Mouse (Mus musculus): ENCODE results near the gene Ankrd2. TPM values are rescaled to one million over a fixed set of nuclear protein-coding genes. Genes with fewer than 3 reads are reported as not detected.

Gene Ankrd2
- total and polyA plus RNA-seq, 3 experiments, result not detected

- H3K4me1 ChIP-seq (ENCODE audit: control insufficient read depth in 1 of 2, insufficient read depth in 2 of 2, low read length in 2 of 2), result peaks cover 2 to 3% of the 10 kb centered on the region in 2 experiments; a peak in 1 of 4 replicates
- no peaks in the 10 kb centered on the region for H3K9me3 ChIP-seq (replicated peaks; ENCODE audit: insufficient read depth, low read length)
- H3K27ac ChIP-seq (ENCODE audit: control insufficient read depth, low read depth, low read length), result peak overlapping the region; percentile 86
- H3K9ac ChIP-seq (ENCODE audit: control insufficient read depth, low read depth, low read length, poor library complexity, severe bottlenecking), result peak overlapping the region; percentile 56
- H3K4me3 ChIP-seq (ENCODE audit: control insufficient read depth in 1 of 2, insufficient read depth in 1 of 2, low read depth in 2 of 2, low read length in 2 of 2), result peak overlapping the region; percentile 42 to 70
- DNase-seq (ENCODE audit: low read depth, low spot score), result peak; percentile 96
- H3K36me3 ChIP-seq (ENCODE audit: control insufficient read depth in 1 of 2, insufficient read depth in 2 of 2, low read length in 2 of 2), result peaks cover 0 to 12% of the 10 kb centered on the region in 2 experiments; a peak in 2 of 4 replicates
- H3K27me3 ChIP-seq (ENCODE audit: control insufficient read depth in 1 of 2, insufficient read depth in 2 of 2, low read length in 2 of 2), result no peaks in the 10 kb centered on the region
- H3K79me2 ChIP-seq (ENCODE audit: control insufficient read depth, insufficient read depth, low read length, poor library complexity), result peaks cover 12% of the 10 kb centered on the region
- TF ChIP-seq GABPA (IDR thresholded peaks at IDR 0.05; ENCODE audit: low read depth, low read length) (no peak), ZNF384 (IDR thresholded peaks at IDR 0.05; ENCODE audit: low read depth, low read length) (no peak), JUND (IDR thresholded peaks at IDR 0.05; ENCODE audit: low read depth, low read length) (no peak), MAFK (IDR thresholded peaks at IDR 0.05; ENCODE audit: borderline replicate concordance, low read depth, low read length) (no peak), E2F4 (IDR thresholded peaks at IDR 0.05; ENCODE audit: borderline replicate concordance, low read depth, low read length) (no peak), TBP (IDR thresholded peaks at IDR 0.05; ENCODE audit: low read depth, low read length) (peak; percentile 78), NELFE (IDR thresholded peaks at IDR 0.05; ENCODE audit: low read depth, low read length) (peak; percentile 61), ZC3H11A (IDR thresholded peaks at IDR 0.05; ENCODE audit: low read depth, low read length) (no peak), CHD1 (IDR thresholded peaks at IDR 0.05; ENCODE audit: low read depth, low read length) (no peak), TAL1 (IDR thresholded peaks at IDR 0.05; ENCODE audit: low read length) (no peak), SMC3 (IDR thresholded peaks at IDR 0.05; ENCODE audit: low read depth, low read length) (no peak), TCF12 (IDR thresholded peaks at IDR 0.05; ENCODE audit: low read depth, low read length) (peak; percentile 53), MXI1 (IDR thresholded peaks at IDR 0.05; ENCODE audit: low read depth, low read length) (peak; percentile 78; the same call in 1 of the 2 replicates), BHLHE40 (IDR thresholded peaks at IDR 0.05; ENCODE audit: borderline replicate concordance, low read depth, low read length) (peak; percentile 95), ZMIZ1 (IDR thresholded peaks at IDR 0.05; ENCODE audit: low read depth, low read length) (no peak; the same call in 1 of the 2 replicates), POLR2A (IDR thresholded peaks at IDR 0.05; ENCODE audit: control insufficient read depth in 1 of 2, insufficient read depth in 1 of 2, low read depth in 1 of 2, low read length in 2 of 2, poor library complexity in 1 of 2) (peak; percentile 48 to 85; a peak in 3 of 4 replicates), USF1 (IDR thresholded peaks at IDR 0.05; ENCODE audit: low read depth, low read length) (peak; percentile 99), MAZ (IDR thresholded peaks at IDR 0.05; ENCODE audit: low read depth, low read length) (0 out of 2 replicates have a peak, but pooled peaks have one; percentile 29), CHD2 (IDR thresholded peaks at IDR 0.05; ENCODE audit: low read length) (no peak), NRF1 (IDR thresholded peaks at IDR 0.05; ENCODE audit: insufficient read depth, low read depth, low read length, poor library complexity, severe bottlenecking) (peak; percentile 16; the same call in 1 of the 2 replicates), ZKSCAN1 (IDR thresholded peaks at IDR 0.05; ENCODE audit: low read depth, low read length) (no peak), SIN3A (IDR thresholded peaks at IDR 0.05; ENCODE audit: low read length) (no peak), USF2 (IDR thresholded peaks at IDR 0.05; ENCODE audit: borderline replicate concordance in 1 of 2, insufficient read depth in 1 of 2, low read depth in 1 of 2, low read length in 2 of 2) (peak; percentile 69 to 88; a peak in 3 of 4 replicates), GATA1 (IDR thresholded peaks at IDR 0.05; ENCODE audit: low read depth, low read length) (no peak), RAD21 (IDR thresholded peaks at IDR 0.05; ENCODE audit: low read depth, low read length) (no peak), MYB (IDR thresholded peaks at IDR 0.05; ENCODE audit: low read depth, low read length) (no peak), KAT2A (conservative IDR thresholded peaks at IDR 0.05; ENCODE audit: low read depth, low read length) (no peak; the same call in 1 of the 2 replicates), UBTF (IDR thresholded peaks at IDR 0.05; ENCODE audit: borderline replicate concordance, insufficient read depth, low read depth, low read length) (no peak), POLR2AphosphoS2 (IDR thresholded peaks at IDR 0.05; ENCODE audit: low read length) (0 out of 2 replicates have a peak, but pooled peaks have one; percentile 7), ELF1 (IDR thresholded peaks at IDR 0.05; ENCODE audit: low read depth, low read length) (peak; percentile 83), ETS1 (IDR thresholded peaks at IDR 0.05; ENCODE audit: low read depth, low read length) (peak; percentile 38; the same call in 1 of the 2 replicates), POLR2AphosphoS5 (IDR thresholded peaks at IDR 0.05; ENCODE audit: borderline replicate concordance, low read depth, low read length) (no peak; the same call in 1 of the 2 replicates), MEF2A (IDR thresholded peaks at IDR 0.05; ENCODE audit: extremely low read depth, insufficient replicate concordance, low read depth, low read length, poor library complexity, severe bottlenecking) (no peak), HCFC1 (IDR thresholded peaks at IDR 0.05; ENCODE audit: low read depth, low read length) (peak; percentile 80), CTCF (IDR thresholded peaks at IDR 0.05 in 2 of 3, conservative IDR thresholded peaks at IDR 0.05 in 1 of 3; ENCODE audit: control insufficient read depth in 1 of 3, insufficient read depth in 1 of 3, low read depth in 2 of 3, low read length in 3 of 3, poor library complexity in 1 of 3, severe bottlenecking in 1 of 3) (peak in 2 of 3 experiments; percentile 2 to 23; a peak in 2 of 6 replicates)
Measured at GRCm38 (mm10) chr19:42089103-42089747, 53.4 kb downstream of the Ankrd2 start.

Measured in MEL (cell line).